Mouse (Mus musculus): ENCODE results near the gene Mrpl20.
A peak's percentile ranks its signal among the peaks of the same experiment; 100 is the strongest.
"Not testable (repeated sequence)": the region's sequence is repeated elsewhere in the genome, so short reads cannot be mapped to it uniquely, and the experiment has no call there.

Gene Mrpl20

GRCm38 (mm10) chr4:155783486-155784080 is 19.1 kb upstream of the Mrpl20 start:
- no peak for DNase-seq (ENCODE audit: low read depth in 2 of 2, low spot score in 2 of 2)

- peak; percentile 50 to 66 for DNase-seq (ENCODE audit: low read depth in 2 of 2, low spot score in 2 of 2)
These were observed 18.5 kb upstream of the Mrpl20 start for GRCm38 (mm10) chr4:155784081-155784701.

GRCm38 (mm10) chr4:155785246-155785645 is 17.4 kb upstream of the Mrpl20 start:
- no peak for DNase-seq (ENCODE audit: low read depth in 2 of 2, low spot score in 2 of 2)

GRCm38 (mm10) chr4:155785819-155786218 is 16.9 kb upstream of the Mrpl20 start, which contains the start of gene Tmem88b:
TSS of gene Tmem88b (minus strand) at chr4:155785874.
- no peak for DNase-seq (ENCODE audit: low read depth in 2 of 2, low spot score in 2 of 2)

- no peak for DNase-seq (ENCODE audit: low read depth in 2 of 2, low spot score in 2 of 2)
These were observed 14.4 kb upstream of the Mrpl20 start for GRCm38 (mm10) chr4:155788300-155788699.

- not testable (repeated sequence) for DNase-seq (ENCODE audit: low read depth in 2 of 2, low spot score in 2 of 2)
These were observed 13.8 kb upstream of the Mrpl20 start for GRCm38 (mm10) chr4:155788833-155789232.

- DNase-seq (ENCODE audit: low read depth in 2 of 2, low spot score in 2 of 2), result no peak
These were observed 12.6 kb upstream of the Mrpl20 start, which contains the start of gene Ankrd65 for GRCm38 (mm10) chr4:155790021-155790489. TSS of gene Ankrd65 (plus strand) at chr4:155790439.

GRCm38 (mm10) chr4:155790650-155791161 is 12.0 kb upstream of the Mrpl20 start:
- DNase-seq (ENCODE audit: low read depth in 2 of 2, low spot score in 2 of 2), result no peak

- no peak for DNase-seq (ENCODE audit: low read depth in 2 of 2, low spot score in 2 of 2)
These were observed 11.3 kb upstream of the Mrpl20 start for GRCm38 (mm10) chr4:155791240-155791933.

- DNase-seq (ENCODE audit: low read depth in 2 of 2, low spot score in 2 of 2), result no peak
These were observed 8.9 kb upstream of the Mrpl20 start for GRCm38 (mm10) chr4:155793730-155794129.

- DNase-seq (ENCODE audit: low read depth in 2 of 2, low spot score in 2 of 2), result no peak
These were observed 603 bp upstream of the Mrpl20 start for GRCm38 (mm10) chr4:155802075-155802474.

- peak; percentile 95 for DNase-seq (ENCODE audit: low read depth in 2 of 2, low spot score in 2 of 2)
These were observed 813 bp downstream of the Mrpl20 start for GRCm38 (mm10) chr4:155803340-155804041.

GRCm38 (mm10) chr4:155807841-155808240 is 5.2 kb downstream of the Mrpl20 start:
- DNase-seq (ENCODE audit: low read depth in 2 of 2, low spot score in 2 of 2), result no peak

GRCm38 (mm10) chr4:155811929-155812664 is 9.4 kb downstream of the Mrpl20 start, which contains the start of gene Ccnl2:
TSS of gene Ccnl2 (plus strand) at chr4:155812489.
- peak; percentile 88 to 90 for DNase-seq (ENCODE audit: low read depth in 2 of 2, low spot score in 2 of 2)

- DNase-seq (ENCODE audit: low read depth in 2 of 2, low spot score in 2 of 2), result peak in 1 of 2 experiments; percentile 20
These were observed 10.0 kb downstream of the Mrpl20 start for GRCm38 (mm10) chr4:155812665-155813181.

GRCm38 (mm10) chr4:155817533-155817932 is 14.9 kb downstream of the Mrpl20 start:
- no peak for DNase-seq (ENCODE audit: low read depth in 2 of 2, low spot score in 2 of 2)

GRCm38 (mm10) chr4:155821025-155821424 is 18.3 kb downstream of the Mrpl20 start:
- DNase-seq (ENCODE audit: low read depth in 2 of 2, low spot score in 2 of 2), result peak in 1 of 2 experiments; percentile 29

- no peak for DNase-seq (ENCODE audit: low read depth in 2 of 2, low spot score in 2 of 2)
These were observed 20.8 kb downstream of the Mrpl20 start for GRCm38 (mm10) chr4:155823443-155823842.

GRCm38 (mm10) chr4:155829866-155830265 is 27.2 kb downstream of the Mrpl20 start:
- DNase-seq (ENCODE audit: low read depth in 2 of 2, low spot score in 2 of 2), result no peak

- no peak for DNase-seq (ENCODE audit: low read depth in 2 of 2, low spot score in 2 of 2)
These were observed 27.9 kb downstream of the Mrpl20 start for GRCm38 (mm10) chr4:155830596-155830995.

Measured in CD8-positive naive resting alpha-beta T cell, adult 2 months (primary cell).